Mouse (Mus musculus): ENCODE measurements at regions not wholly inside any gene's neighbourhood (a gene's known extent, or its start where the extent isn't known, plus 50 kb on each side); places are given as distances from the start of the nearest gene placed in this dataset.

DNA sequence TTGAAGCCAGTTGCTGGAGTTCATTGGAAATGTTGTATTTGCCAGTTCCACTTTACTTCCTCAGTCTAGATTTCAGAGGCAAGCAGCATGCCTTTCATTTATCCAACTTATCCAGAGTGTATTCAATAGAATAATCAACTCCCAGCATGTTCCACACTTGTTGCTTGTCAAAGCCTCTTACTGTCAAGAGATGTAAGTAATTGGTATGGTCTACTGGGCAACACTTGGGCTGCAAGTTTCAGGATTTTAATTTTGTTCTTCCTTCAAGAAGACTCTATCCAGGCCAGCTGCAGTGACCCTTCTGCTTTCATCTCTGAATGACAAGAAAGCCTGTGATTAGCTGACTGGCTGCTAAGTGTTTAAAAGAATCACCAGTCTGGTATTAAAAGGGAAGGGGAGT is 3131.6 kb upstream of the Lrrc6 start:
- Histone ChIP-seq H3K27ac (no peak overlapping the region), H3K9ac (no peak overlapping the region)

DNA sequence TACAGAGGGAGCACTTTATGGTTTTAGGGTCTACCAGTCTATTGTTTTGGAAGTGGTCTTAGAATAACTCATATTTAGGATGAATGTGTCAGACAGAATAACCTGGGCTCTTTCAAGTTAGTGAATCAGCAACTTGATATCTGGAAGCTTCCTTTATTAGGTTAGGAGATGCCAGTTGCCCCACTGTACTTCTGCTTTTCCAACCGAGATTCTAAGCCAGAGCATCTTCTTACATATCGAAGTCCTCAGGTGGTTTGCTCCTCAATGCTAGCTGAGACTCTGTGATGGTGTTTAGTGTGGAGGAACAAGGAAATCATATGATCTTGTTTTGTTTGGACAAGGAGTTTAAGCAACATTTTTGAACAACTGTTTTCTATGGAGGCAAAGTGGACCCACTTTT is 3117.3 kb upstream of the Lrrc6 start:
- Histone ChIP-seq H3K27ac (no peak overlapping the region), H3K4me1 (no peaks in the 10 kb centered on the region)
- WGBS, result 84% methylated on average over 2 of the region's 2 CpGs

More for the DNA sequence above, 3131.6 kb upstream of the Lrrc6 start:
- Histone ChIP-seq H3K4me3 (no peak overlapping the region), H3K4me1 (no peaks in the 10 kb centered on the region), H3K27me3 (no peaks in the 10 kb centered on the region), H3K36me3 (no peaks in the 10 kb centered on the region), H3K9me3 (no peaks in the 10 kb centered on the region), H3K4me2 (replicated peaks) (no peak overlapping the region)
- ATAC-seq (ENCODE audit: low FRiP score, low read depth), result no peak

GRCm38 (mm10) chr15:69614048-69614447 is 3113.3 kb upstream of the Lrrc6 start:
- H3K4me3 ChIP-seq, result no peak overlapping the region

More for the DNA sequence above, 3117.3 kb upstream of the Lrrc6 start:
- no peak overlapping the region for H3K4me3 ChIP-seq
- no peaks in the 10 kb centered on the region for H3K9me3 ChIP-seq
- no peak for ATAC-seq (ENCODE audit: low FRiP score, low read depth)
- H3K4me2 ChIP-seq (replicated peaks), result no peak overlapping the region
- H3K36me3 ChIP-seq, result no peaks in the 10 kb centered on the region
- H3K9ac ChIP-seq, result no peak overlapping the region
- H3K27me3 ChIP-seq, result no peaks in the 10 kb centered on the region

DNA sequence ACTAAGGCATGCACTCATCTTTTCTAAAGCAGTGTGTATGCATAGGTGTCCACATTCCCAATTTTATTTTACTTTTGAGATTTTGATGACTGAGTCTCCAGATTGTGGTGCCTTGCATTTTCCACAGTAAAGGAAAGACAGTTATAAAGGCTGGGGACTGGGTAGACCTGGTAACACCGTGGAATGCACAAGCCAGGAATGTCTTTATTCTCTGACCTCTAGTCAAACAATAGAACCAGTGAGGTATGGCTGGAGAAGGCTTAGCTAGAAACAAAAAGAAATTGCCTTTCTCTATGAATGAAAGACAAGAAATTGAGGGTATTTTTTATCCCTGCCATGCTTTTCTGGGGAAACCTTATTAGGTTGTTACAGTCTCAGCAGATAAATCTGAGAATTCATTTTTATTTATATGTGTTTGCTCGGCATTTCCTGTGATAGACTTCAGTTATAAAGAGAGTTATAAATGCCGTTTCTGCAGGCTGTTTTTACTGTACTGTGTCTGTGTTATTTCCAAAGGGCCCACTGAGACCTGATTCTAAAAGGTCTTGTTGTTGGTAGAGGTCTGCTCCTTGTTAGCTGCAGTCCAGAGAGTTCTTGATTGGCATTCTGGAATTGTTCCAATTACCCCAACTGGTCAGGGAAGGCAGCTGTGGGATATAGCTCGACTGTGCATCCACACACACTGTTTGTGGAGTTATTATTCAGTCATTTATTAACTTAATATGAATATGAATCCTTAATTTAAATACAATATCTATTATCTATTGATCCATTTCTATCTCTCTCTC is 3090.7 kb upstream of the Lrrc6 start:
- Histone ChIP-seq H3K4me3 (no peak overlapping the region), H3K27me3 (no peaks in the 10 kb centered on the region), H3K9me3 (no peaks in the 10 kb centered on the region), H3K4me2 (replicated peaks) (no peak overlapping the region), H3K36me3 (no peaks in the 10 kb centered on the region), H3K27ac (no peak overlapping the region; the same call in 1 of the 2 replicates), H3K9ac (no peak overlapping the region), H3K4me1 (peaks cover 8% of the 10 kb centered on the region; the same call in 1 of the 2 replicates)
- 31% methylated on average over 4 of the region's 4 CpGs for WGBS
- no peak for ATAC-seq (ENCODE audit: low FRiP score, low read depth)

More at GRCm38 (mm10) chr15:69614048-69614447, 3113.3 kb upstream of the Lrrc6 start:
- Histone ChIP-seq H3K27ac (no peak overlapping the region), H3K27me3 (no peaks in the 10 kb centered on the region), H3K4me2 (replicated peaks) (no peak overlapping the region), H3K36me3 (no peaks in the 10 kb centered on the region), H3K9me3 (no peaks in the 10 kb centered on the region), H3K4me1 (no peaks in the 10 kb centered on the region), H3K9ac (no peak overlapping the region)
- WGBS, result 72% methylated on average over 3 of the region's 3 CpGs
- no peak for ATAC-seq (ENCODE audit: low FRiP score, low read depth)

DNA sequence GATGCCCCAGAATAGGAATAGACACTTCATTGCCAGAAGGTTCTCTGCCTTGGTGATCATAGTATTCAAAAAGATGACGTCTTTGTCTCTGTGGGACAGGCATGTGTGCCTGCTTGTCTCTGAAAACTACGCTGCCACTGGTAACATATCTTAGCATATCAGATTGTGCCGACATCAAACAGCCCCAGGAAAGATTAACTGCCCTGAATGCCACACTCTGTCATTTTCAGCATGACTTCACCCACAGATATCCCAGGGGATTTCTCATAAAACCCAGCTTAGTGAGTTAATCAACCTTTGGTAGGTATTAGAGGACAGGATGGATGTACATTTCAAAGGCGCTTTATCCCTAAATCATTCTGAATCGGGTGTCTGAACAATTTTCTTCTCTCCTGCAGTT is 3087.4 kb upstream of the Lrrc6 start:
- Histone ChIP-seq H3K9me3 (no peaks in the 10 kb centered on the region), H3K4me2 (replicated peaks) (no peak overlapping the region), H3K27me3 (no peaks in the 10 kb centered on the region), H3K36me3 (no peaks in the 10 kb centered on the region), H3K27ac (no peak overlapping the region), H3K9ac (no peak overlapping the region), H3K4me3 (no peak overlapping the region), H3K4me1 (peaks cover 8% of the 10 kb centered on the region; the same call in 1 of the 2 replicates)
- WGBS, result 52% methylated on average over 5 of the region's 5 CpGs
- no peak for ATAC-seq (ENCODE audit: low FRiP score, low read depth)

DNA sequence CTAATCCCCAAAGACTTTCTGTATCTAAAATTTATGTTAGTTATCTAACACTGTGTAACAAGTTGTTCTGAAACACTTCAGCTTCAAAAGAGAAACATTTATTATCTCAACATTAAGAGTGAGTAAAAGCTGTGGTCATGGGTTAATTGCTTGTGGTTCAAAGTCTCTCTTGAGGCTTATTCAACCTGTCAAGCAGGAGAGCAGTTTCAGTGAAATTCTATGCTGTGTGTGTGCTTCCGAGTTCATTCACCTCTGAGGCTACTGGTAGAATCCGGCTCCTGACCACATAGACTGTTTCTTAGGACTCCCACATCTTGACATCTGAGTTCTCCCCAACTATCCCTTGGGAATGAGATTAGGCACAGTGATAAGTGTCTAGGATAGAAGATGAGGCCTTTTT is 3076.0 kb upstream of the Lrrc6 start:
- Histone ChIP-seq H3K36me3 (no peaks in the 10 kb centered on the region), H3K9me3 (no peaks in the 10 kb centered on the region), H3K27me3 (no peaks in the 10 kb centered on the region), H3K4me2 (replicated peaks) (no peak overlapping the region), H3K4me1 (peaks cover 5% of the 10 kb centered on the region; the same call in 1 of the 2 replicates), H3K27ac (no peak overlapping the region), H3K4me3 (no peak overlapping the region), H3K9ac (no peak overlapping the region)
- 34% methylated on average over 2 of the region's 2 CpGs for WGBS
- ATAC-seq (ENCODE audit: low FRiP score, low read depth), result no peak

- peaks cover 5% of the 10 kb centered on the region; the same call in 1 of the 2 replicates for H3K4me1 ChIP-seq
- no peaks in the 10 kb centered on the region for H3K9me3 ChIP-seq
- no peak overlapping the region for H3K4me3 ChIP-seq
- 42% methylated on average over 4 of the region's 4 CpGs for WGBS
- ATAC-seq (ENCODE audit: low FRiP score, low read depth), result no peak
- H3K36me3 ChIP-seq, result no peaks in the 10 kb centered on the region
- H3K27me3 ChIP-seq, result no peaks in the 10 kb centered on the region
- no peak overlapping the region for H3K9ac ChIP-seq
- no peak overlapping the region for H3K27ac ChIP-seq
- no peak overlapping the region for H3K4me2 ChIP-seq (replicated peaks)
Observed at GRCm38 (mm10) chr15:69575611-69576153, 3075.0 kb upstream of the Lrrc6 start.

GRCm38 (mm10) chr15:69554171-69554570 is 3053.5 kb upstream of the Lrrc6 start:
- H3K9ac ChIP-seq, result no peak overlapping the region
- no peak overlapping the region for H3K4me3 ChIP-seq
- no peaks in the 10 kb centered on the region for H3K4me1 ChIP-seq
- ATAC-seq (ENCODE audit: low FRiP score, low read depth), result no peak
- no peaks in the 10 kb centered on the region for H3K27me3 ChIP-seq
- no peak overlapping the region for H3K4me2 ChIP-seq (replicated peaks)
- H3K27ac ChIP-seq, result no peak overlapping the region
- no peaks in the 10 kb centered on the region for H3K9me3 ChIP-seq
- H3K36me3 ChIP-seq, result no peaks in the 10 kb centered on the region
- 91% methylated on average over 3 of the region's 3 CpGs for WGBS

DNA sequence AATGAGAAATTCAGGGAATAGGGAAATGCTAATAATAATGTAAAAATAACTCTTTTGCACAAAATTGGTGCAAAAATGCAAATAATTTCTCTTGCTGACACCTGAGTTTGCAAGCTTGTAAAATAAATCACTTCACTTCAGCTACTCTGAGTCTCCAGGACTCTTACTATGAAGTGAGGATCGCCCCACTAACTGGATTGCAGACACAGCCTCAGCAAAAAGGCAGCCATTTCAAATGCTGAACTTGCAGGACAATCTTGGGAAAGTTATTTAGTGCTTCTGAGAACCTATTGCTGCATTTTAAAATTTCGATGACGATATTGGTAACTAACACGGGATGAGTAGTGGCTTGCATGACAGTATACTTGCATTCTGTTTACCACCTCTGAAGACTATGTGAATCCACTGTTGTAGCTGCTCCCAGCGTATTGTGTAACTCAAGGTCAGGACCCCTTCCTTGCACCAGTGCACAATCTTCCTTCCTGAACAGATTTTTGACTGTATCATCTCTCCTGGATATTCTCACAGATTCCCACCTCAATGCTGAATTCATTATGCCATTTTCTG is 3051.4 kb upstream of the Lrrc6 start:
- ATAC-seq (ENCODE audit: low FRiP score, low read depth), result no peak
- Histone ChIP-seq H3K36me3 (no peaks in the 10 kb centered on the region), H3K9ac (no peak overlapping the region), H3K4me3 (no peak overlapping the region), H3K9me3 (no peaks in the 10 kb centered on the region), H3K27me3 (no peaks in the 10 kb centered on the region), H3K4me1 (no peaks in the 10 kb centered on the region), H3K4me2 (replicated peaks) (no peak overlapping the region), H3K27ac (no peak overlapping the region)
- WGBS, result 85% methylated on average over 5 of the region's 5 CpGs

DNA sequence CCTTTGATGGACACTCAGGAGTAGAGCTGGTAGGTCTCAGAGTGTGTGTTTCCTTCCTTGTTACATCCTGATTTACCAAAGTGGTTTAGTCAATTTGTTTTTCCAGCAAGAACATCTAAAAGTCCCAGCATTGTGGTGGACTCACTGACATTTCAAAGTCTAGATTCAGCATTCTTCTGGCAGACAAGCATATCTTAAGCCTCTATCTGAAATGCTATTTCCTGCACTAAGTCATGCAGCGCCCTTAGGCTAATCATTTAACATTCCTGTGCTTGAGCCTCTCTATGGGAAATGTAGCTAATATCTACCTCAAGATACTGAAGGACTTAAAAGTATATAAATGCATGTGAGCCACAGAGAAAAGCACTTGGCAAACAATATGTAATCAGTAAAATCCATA is 3050.3 kb upstream of the Lrrc6 start:
- H3K9ac ChIP-seq, result no peak overlapping the region
- H3K4me1 ChIP-seq, result no peaks in the 10 kb centered on the region
- H3K36me3 ChIP-seq, result no peaks in the 10 kb centered on the region
- H3K27me3 ChIP-seq, result no peaks in the 10 kb centered on the region
- no peak overlapping the region for H3K4me2 ChIP-seq (replicated peaks)
- no peak overlapping the region for H3K27ac ChIP-seq
- no peak overlapping the region for H3K4me3 ChIP-seq
- no peaks in the 10 kb centered on the region for H3K9me3 ChIP-seq
- ATAC-seq (ENCODE audit: low FRiP score, low read depth), result no peak
- 65% methylated on average over 1 of the region's 1 CpGs for WGBS

- Histone ChIP-seq H3K36me3 (no peaks in the 10 kb centered on the region), H3K4me2 (replicated peaks) (no peak overlapping the region), H3K4me3 (no peak overlapping the region), H3K27ac (no peak overlapping the region), H3K9me3 (no peaks in the 10 kb centered on the region), H3K9ac (no peak overlapping the region), H3K4me1 (no peaks in the 10 kb centered on the region), H3K27me3 (no peaks in the 10 kb centered on the region)
- 72% methylated on average over 6 of the region's 6 CpGs for WGBS
- no peak for ATAC-seq (ENCODE audit: low FRiP score, low read depth)
Observed at GRCm38 (mm10) chr15:69526441-69527094, 3025.9 kb upstream of the Lrrc6 start.

GRCm38 (mm10) chr15:69484421-69485074 is 2983.8 kb upstream of the Lrrc6 start:
- no peak overlapping the region for H3K4me2 ChIP-seq (replicated peaks)
- H3K4me3 ChIP-seq, result no peak overlapping the region
- no peaks in the 10 kb centered on the region for H3K9me3 ChIP-seq
- ATAC-seq (ENCODE audit: low FRiP score, low read depth), result no peak
- H3K36me3 ChIP-seq, result no peaks in the 10 kb centered on the region
- H3K9ac ChIP-seq, result no peak overlapping the region
- no peaks in the 10 kb centered on the region for H3K27me3 ChIP-seq
- H3K27ac ChIP-seq, result no peak overlapping the region
- no peaks in the 10 kb centered on the region for H3K4me1 ChIP-seq
- WGBS, result 69% methylated on average over 5 of the region's 5 CpGs

All from limb, embryonic 13.5 days (tissue).